Mouse (Mus musculus): ENCODE data around the gene Crtc3.

- TF ChIP-seq CTCF (IDR thresholded peaks at IDR 0.05; ENCODE audit: low read depth), result no peak
- TF ChIP-seq EP300 (IDR thresholded peaks at IDR 0.05; ENCODE audit: low read depth), result no peak
Measured at GRCm38 (mm10) chr7:80582821-80583451, 105.7 kb downstream of the Crtc3 start.
